Mouse (Mus musculus) CD4-positive naive resting alpha-beta T cell, adult 76 days (primary cell): ENCODE results near the gene Cldn34c1. TPM values are rescaled to one million over a fixed set of nuclear protein-coding genes. Genes with fewer than 3 reads are reported as not detected.

Experiments used
- total RNA-seq: library from RNA; stranded (reverse); gene quantifications from one replicate; pipeline ENCODE4 v1.2.4, GENCODE M21; 2023

The Cldn34c1 gene
- total RNA-seq: 1.00 TPM

GRCm38 (mm10) chrX:123103291-123104260 lies at the start of gene Cldn34c1:
Gene Cldn34c1 (plus strand): TSS chrX:123103495.

GRCm38 (mm10) chrX:123222381-123222780 lies 119.1 kb downstream of the Cldn34c1 start, which contains the start of gene Srsx:
Gene Srsx (minus strand): TSS chrX:123222481.

Other genes with a start within 250 kb of the Cldn34c1 start
- gene Gm17521, start 73.8 kb upstream of the Cldn34c1 start, total RNA-seq: not detected
- gene Srsx, start 119.0 kb downstream of the Cldn34c1 start, total RNA-seq: not detected
- gene Gm17577, start 143.4 kb downstream of the Cldn34c1 start, total RNA-seq: not detected